Mouse (Mus musculus) testis, adult 2 months (tissue): ENCODE measurements around the gene Slc39a11. TPM values are rescaled to one million over a fixed set of nuclear protein-coding genes. Genes with fewer than 3 reads are reported as not detected.

Experiments
- H3K27ac ChIP-seq: fragments of 200-500 bp; 2 replicates; pipeline ENCODE4 v1.5.1; 2012; ENCODE audit warnings: low read depth, low read length; ENCODE audit not compliant: control insufficient read depth, insufficient read depth
- H3K27me3 ChIP-seq: fragments of 200-500 bp; 2 replicates; pipeline ENCODE4 v1.6.1; 2012; ENCODE audit warnings: mild to moderate bottlenecking, low read length, moderate library complexity; ENCODE audit not compliant: control insufficient read depth, insufficient read depth
- H3K36me3 ChIP-seq: fragments of 200-500 bp; 2 replicates; pipeline ENCODE4 v1.6.1; 2012; ENCODE audit warnings: mild to moderate bottlenecking, low read length; ENCODE audit not compliant: control insufficient read depth, insufficient read depth
- H3K4me1 ChIP-seq: fragments of 200-500 bp; 2 replicates; pipeline ENCODE4 v1.6.1; 2012; ENCODE audit warnings: low read length; ENCODE audit not compliant: control insufficient read depth, insufficient read depth
- H3K4me3 ChIP-seq: fragments of 200-500 bp; 2 replicates; pipeline ENCODE4 v1.5.1; 2012; ENCODE audit warnings: low read depth, mild to moderate bottlenecking, low read length, moderate library complexity, mixed read lengths; ENCODE audit not compliant: control insufficient read depth
- CTCF ChIP-seq: fragments of 200-500 bp; IDR thresholded peaks from 2 replicates; pipeline ENCODE4 v1.5.1; 2012; ENCODE audit warnings: low read depth, mild to moderate bottlenecking, inconsistent platforms, low read length, moderate library complexity; ENCODE audit not compliant: control insufficient read depth, insufficient read depth, insufficient replicate concordance
- POLR2A ChIP-seq: fragments of 200-500 bp; IDR thresholded peaks from 2 replicates; pipeline ENCODE4 v1.6.1; 2012; ENCODE audit warnings: low read depth, mild to moderate bottlenecking, inconsistent platforms, low read length, moderate library complexity; ENCODE audit not compliant: control insufficient read depth
- polyA plus RNA-seq: library from polyadenylated mRNA; depleted of rRNA; stranded (reverse); fragments of >200 nt; gene quantifications from 2 replicates; pipeline ENCODE4 v1.2.3, GENCODE M21; 2012; rRNA removed

The Slc39a11 gene
- polyA plus RNA-seq, 1 experiment = 8.9 TPM

DNA sequence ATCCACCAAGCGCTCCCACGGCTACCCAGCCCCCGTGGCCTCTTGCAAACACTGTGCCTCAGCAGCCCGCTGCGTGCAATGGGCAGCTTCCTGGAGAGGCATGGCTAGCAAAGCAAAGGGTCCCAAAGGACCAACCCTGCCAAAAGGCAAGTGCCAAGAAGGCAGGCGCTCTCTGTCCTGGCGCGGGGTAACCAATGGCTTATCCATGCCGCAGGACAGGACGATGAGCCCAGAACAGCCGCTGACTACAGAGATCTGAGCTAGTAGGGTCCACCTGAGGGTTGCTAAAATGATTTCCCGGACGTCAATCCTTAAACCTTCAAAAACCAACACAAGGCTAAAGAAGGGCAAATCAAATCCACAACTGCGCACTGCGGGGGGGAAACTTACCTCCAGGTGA is 449.0 kb downstream of the Slc39a11 start:
- Histone ChIP-seq H3K36me3 (no peaks in the 10 kb centered on the region), H3K4me1 (peaks cover 5% of the 10 kb centered on the region), H3K4me3 (peak overlapping the region; percentile 87), H3K27ac (no peak overlapping the region), H3K27me3 (no peaks in the 10 kb centered on the region)
- TF ChIP-seq CTCF (no peak), POLR2A (no peak)

DNA sequence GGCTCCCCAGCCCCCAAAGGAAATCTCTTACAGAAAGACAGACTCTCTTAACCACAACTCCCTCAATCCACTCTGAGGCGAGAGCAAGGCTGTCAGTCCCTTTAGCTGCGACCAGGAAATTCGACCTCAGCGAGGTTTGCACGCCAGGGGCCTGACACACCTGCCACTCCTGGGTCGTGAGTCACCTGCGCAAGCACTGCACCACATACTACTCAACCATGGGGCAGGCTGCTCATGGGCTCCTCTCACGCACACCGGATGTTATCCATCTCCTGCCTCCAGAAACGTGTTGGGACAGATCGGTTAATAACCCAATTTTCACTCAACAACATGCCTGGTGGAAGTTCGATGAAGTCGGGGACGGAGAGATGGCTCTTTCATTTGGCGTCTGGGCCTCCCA is 451.3 kb downstream of the Slc39a11 start:
- TF ChIP-seq POLR2A = no peak
- no peak for TF ChIP-seq CTCF
- Histone ChIP-seq H3K36me3 (no peaks in the 10 kb centered on the region), H3K4me1 (peaks cover 5% of the 10 kb centered on the region), H3K27ac (no peak overlapping the region), H3K4me3 (no peak overlapping the region), H3K27me3 (no peaks in the 10 kb centered on the region)

DNA sequence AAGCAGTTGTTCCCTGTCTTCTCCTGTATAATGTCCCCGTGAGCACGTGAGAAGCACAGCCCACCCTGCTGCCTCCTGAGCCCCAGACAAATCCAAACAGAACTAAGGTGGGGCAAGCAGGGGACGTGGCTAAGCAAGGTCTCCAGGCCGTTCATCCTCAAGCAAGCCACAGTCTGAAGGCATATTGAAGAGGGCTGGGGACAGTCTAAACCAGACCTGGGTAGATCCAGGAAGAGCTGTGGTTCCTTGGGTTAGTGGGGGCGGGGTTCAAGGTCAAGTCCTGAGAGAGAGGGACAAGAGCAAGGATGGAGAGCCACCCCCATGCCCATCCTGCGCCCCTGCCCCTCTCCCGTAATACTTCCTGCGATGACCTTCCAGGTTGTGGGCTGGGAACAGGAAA is 452.3 kb downstream of the Slc39a11 start:
- Histone ChIP-seq H3K4me1 (peaks cover 5% of the 10 kb centered on the region), H3K4me3 (no peak overlapping the region), H3K27ac (no peak overlapping the region), H3K27me3 (no peaks in the 10 kb centered on the region), H3K36me3 (no peaks in the 10 kb centered on the region)
- TF ChIP-seq CTCF = no peak
- TF ChIP-seq POLR2A = no peak

GRCm38 (mm10) chr11:113196234-113197007 is 453.5 kb downstream of the Slc39a11 start:
- Histone ChIP-seq H3K4me3 (no peak overlapping the region), H3K27me3 (no peaks in the 10 kb centered on the region), H3K4me1 (peaks cover 3% of the 10 kb centered on the region; the same call in 1 of the 2 replicates), H3K36me3 (no peaks in the 10 kb centered on the region), H3K27ac (no peak overlapping the region)
- TF ChIP-seq CTCF (no peak), POLR2A (no peak)

Other genes with a start within 250 kb of the Slc39a11 start
- gene Sstr2, start 30.7 kb downstream of the Slc39a11 start, polyA plus RNA-seq = 0.85 and 1.3 TPM in 2 replicates
- gene Cog1, start 910 bp downstream of the Slc39a11 start, polyA plus RNA-seq = 50.2 and 58.0 TPM in 2 replicates
- gene Fam104a, start 34.1 kb upstream of the Slc39a11 start, polyA plus RNA-seq = 143 and 168 TPM in 2 replicates
- 226 and 236 TPM in 2 replicates for gene D11Wsu47e, start 34.3 kb upstream of the Slc39a11 start, polyA plus RNA-seq
- 74.1 and 80.7 TPM in 2 replicates for gene Cpsf4l, start 59.9 kb upstream of the Slc39a11 start, polyA plus RNA-seq
- gene Cdc42ep4, start 101.8 kb upstream of the Slc39a11 start, polyA plus RNA-seq = 27.4 and 29.4 TPM in 2 replicates